Mouse (Mus musculus) midbrain, embryonic 12.5 days (tissue): ENCODE data around the gene Psapl1. TPM values are rescaled to one million over a fixed set of nuclear protein-coding genes. Genes with fewer than 3 reads are reported as not detected.

ENCODE experiments used
- ATAC-seq: fragments of 200-750 bp; cut with Nextera tagmentation; 2 replicates; pipeline ENCODE4 v1.8.0; 2017; ENCODE audit warnings: low read depth, moderate TSS enrichment, moderate library complexity; ENCODE audit not compliant: low FRiP score
- H3K27ac ChIP-seq: fragments of 300-500 bp; sonication (generic); replicated peaks from 2 replicates; pipeline ENCODE4 v1.5.1; 2016; ENCODE audit warnings: mild to moderate bottlenecking
- H3K27me3 ChIP-seq: fragments of 300-500 bp; sonication (generic); 2 replicates; pipeline ENCODE4 v1.6.1; 2016; ENCODE audit warnings: mild to moderate bottlenecking
- H3K36me3 ChIP-seq: fragments of 300-500 bp; sonication (generic); 2 replicates; pipeline ENCODE4 v1.6.1; 2016
- H3K4me1 ChIP-seq: fragments of 300-500 bp; sonication (generic); 2 replicates; pipeline ENCODE4 v1.6.1; 2016
- H3K4me2 ChIP-seq: fragments of 300-500 bp; sonication (generic); replicated peaks from 2 replicates; pipeline ENCODE4 v1.6.1; 2016; ENCODE audit warnings: mild to moderate bottlenecking, moderate library complexity
- H3K4me3 ChIP-seq: fragments of 300-500 bp; sonication (generic); 2 replicates; pipeline ENCODE4 v1.5.1; 2016; ENCODE audit warnings: mild to moderate bottlenecking
- H3K9ac ChIP-seq: fragments of 300-500 bp; sonication (generic); replicated peaks from 2 replicates; pipeline ENCODE4 v1.6.1; 2016; ENCODE audit warnings: mild to moderate bottlenecking, moderate library complexity
- H3K9me3 ChIP-seq: fragments of 300-500 bp; sonication (generic); 2 replicates; pipeline ENCODE4 v1.6.1; 2016; ENCODE audit warnings: mild to moderate bottlenecking
- WGBS: fragments of 180-500 bp; shearing (Covaris S2); methylation state at CpG from one replicate; pipeline ENCODE4 v1.1.7; 2016; 5-methylcytosine and 5-hydroxymethylcytosine counted together
- polyA plus RNA-seq: library from polyadenylated mRNA; unstranded; fragments of >200 nt; fragmentation: Nextera tagmentation; extraction: Ambion mirVana; gene quantifications from 2 replicates; pipeline ENCODE4 v1.2.1, GENCODE M21; 2016

Psapl1 gene
- polyA plus RNA-seq, 1 experiment from 2014 or later: 0.15 TPM

DNA sequence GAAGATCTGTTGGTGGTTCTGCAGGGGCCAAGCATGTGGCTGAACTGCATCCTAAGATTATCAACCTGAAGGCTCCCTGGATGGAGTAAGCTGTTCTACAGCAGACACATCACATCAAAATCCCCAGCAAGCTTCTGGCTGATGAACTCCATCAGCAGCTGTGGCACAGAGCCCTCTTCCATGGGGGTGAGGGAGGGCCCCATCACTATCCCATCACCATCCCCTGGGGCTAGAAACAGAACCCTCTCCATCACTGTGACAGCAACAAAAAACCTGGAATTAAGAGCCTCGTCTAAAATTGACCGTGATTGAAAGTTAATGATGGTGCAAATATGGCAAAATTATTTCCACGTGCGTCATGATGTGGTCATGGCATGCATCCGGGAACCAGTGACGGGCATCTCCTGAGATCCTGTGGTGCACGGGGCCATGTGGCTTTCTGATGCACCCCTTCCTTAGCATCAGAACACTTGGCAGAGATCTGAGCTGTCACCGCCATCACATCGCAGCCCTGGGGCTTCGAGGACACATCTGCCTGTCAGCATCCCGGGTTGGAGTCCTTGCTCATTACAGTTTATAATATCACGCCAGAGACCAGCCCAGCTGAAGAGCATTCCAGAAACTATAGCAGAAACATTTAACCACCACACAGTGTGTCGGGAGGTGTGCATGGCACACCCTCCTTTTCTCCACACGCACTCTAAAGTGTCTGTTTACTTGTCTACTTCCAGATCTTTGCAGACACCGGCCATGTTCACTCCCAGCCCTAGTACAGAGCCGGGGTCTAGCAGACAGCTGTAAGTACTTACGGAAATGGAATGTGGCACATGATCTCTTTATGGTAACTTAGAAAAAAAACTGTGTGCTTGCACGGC lies 51.1 kb downstream of the Psapl1 start:
- Histone ChIP-seq H3K36me3 (no peaks in the 10 kb centered on the region), H3K9me3 (no peaks in the 10 kb centered on the region), H3K4me2 (no peak overlapping the region), H3K4me1 (peaks cover 10% of the 10 kb centered on the region), H3K9ac (no peak overlapping the region), H3K27me3 (no peaks in the 10 kb centered on the region), H3K4me3 (no peak overlapping the region), H3K27ac (no peak overlapping the region)
- 87% methylated on average over 18 of the region's 18 CpGs for WGBS
- ATAC-seq: no peak

Other genes with a start within 250 kb of the Psapl1 start
- gene Sorcs2, start 194.1 kb downstream of the Psapl1 start, polyA plus RNA-seq: 13.2 and 17.4 TPM in 2 replicates